Mouse (Mus musculus) activated CD4-positive, CD25-positive, alpha-beta regulatory T cell, adult 4 months (primary cell): Measurements from ENCODE around the gene Abr. TPM values are rescaled to one million over a fixed set of nuclear protein-coding genes. Genes with fewer than 3 reads are reported as not detected.

ENCODE experiments used
- polyA plus RNA-seq, 2 experiments: library from polyadenylated mRNA; unstranded; fragments of 100-300 nt; shearing (Covaris generic); gene quantifications; one replicate each; pipeline ENCODE4 v1.2.1; 2017

Abr gene
- polyA plus RNA-seq, 2 experiments from 2014 or later = 14.4 to 14.8 TPM

Other genes starting within 250 kb of the Abr start
- gene Nxn, start 223.2 kb downstream of the Abr start, polyA plus RNA-seq = 1 to 10 TPM in 1 of 2 experiments, under 1 TPM in 1; 0.71 to 1.8 TPM
- 10 to 100 TPM; 52.1 to 72.8 TPM for gene Timm22, start 215.4 kb downstream of the Abr start, polyA plus RNA-seq
- not detected for gene Bhlha9, start 50.2 kb upstream of the Abr start, polyA plus RNA-seq
- gene Trarg1, start 57.5 kb upstream of the Abr start, polyA plus RNA-seq = under 1 TPM in 1 of 2 experiments, not detected in 1; 0.56 TPM
- gene Gosr1, start 141.3 kb upstream of the Abr start, polyA plus RNA-seq = 10 to 100 TPM; 37.2 to 40.2 TPM
- gene Cpd, start 224.7 kb upstream of the Abr start, polyA plus RNA-seq = 1 to 10 TPM; 4.8 to 6.1 TPM